Mouse (Mus musculus): ENCODE measurements around the gene Snx21. TPM values are rescaled to one million over a fixed set of nuclear protein-coding genes. Genes with fewer than 3 reads are reported as not detected.

Snx21 gene
- polyA plus RNA-seq, 1 experiment: 29.5 TPM

- Histone ChIP-seq H3K79me2 (ENCODE audit: control insufficient read depth, insufficient read depth) (peaks cover 18% of the 10 kb centered on the region), H3ac (ENCODE audit: control insufficient read depth, insufficient read length) (no peak overlapping the region), H3K4me3 (no peak overlapping the region), H3K4me2 (ENCODE audit: low read depth) (no peak overlapping the region), H3K36me3 (ENCODE audit: control insufficient read depth, insufficient read depth) (peaks cover 5% of the 10 kb centered on the region), H3K27me3 (ENCODE audit: control insufficient read depth, insufficient read depth, insufficient read length) (no peaks in the 10 kb centered on the region)
- TF ChIP-seq SRF (IDR thresholded peaks at IDR 0.05; ENCODE audit: control insufficient read depth, insufficient read length, low read depth): no peak
- TF ChIP-seq POLR2AphosphoS2 (IDR thresholded peaks at IDR 0.05; ENCODE audit: insufficient read length, low read depth): no peak
- TF ChIP-seq CEBPB (IDR thresholded peaks at IDR 0.05; ENCODE audit: insufficient read depth, poor library complexity, severe bottlenecking): no peak
- TF ChIP-seq MYOG (IDR thresholded peaks at IDR 0.05; ENCODE audit: control insufficient read depth in 1 of 3, insufficient read depth in 1 of 3, insufficient read length in 2 of 3, low read depth in 2 of 3): no peak
- TF ChIP-seq USF1 (IDR thresholded peaks at IDR 0.05; ENCODE audit: low read depth): no peak
- TF ChIP-seq TCF12 (IDR thresholded peaks at IDR 0.05; ENCODE audit: insufficient read depth, poor library complexity, severe bottlenecking): no peak
- TF ChIP-seq REST (IDR thresholded peaks at IDR 0.05; ENCODE audit: insufficient read depth, insufficient read length): no peak
- no peak for TF ChIP-seq MAX (IDR thresholded peaks at IDR 0.05; ENCODE audit: low read depth)
- no peak for TF ChIP-seq MYOD1 (IDR thresholded peaks at IDR 0.05; ENCODE audit: control insufficient read depth in 1 of 3, insufficient read length in 2 of 3, low read depth in 2 of 3)
- TF ChIP-seq TCF3 (IDR thresholded peaks at IDR 0.05; ENCODE audit: insufficient read length, low read depth): no peak
- no peak for TF ChIP-seq E2F4 (IDR thresholded peaks at IDR 0.05; ENCODE audit: insufficient read depth)
- no peak for TF ChIP-seq POLR2A (IDR thresholded peaks at IDR 0.05; ENCODE audit: insufficient read length, low read depth)
These were observed 21.0 kb downstream of the Snx21 start for GRCm38 (mm10) chr2:164806614-164807013.

- Histone ChIP-seq H3K4me2 (ENCODE audit: low read depth) (no peak overlapping the region), H3K27me3 (ENCODE audit: control insufficient read depth, insufficient read depth, insufficient read length) (no peaks in the 10 kb centered on the region), H3K79me2 (ENCODE audit: control insufficient read depth, insufficient read depth) (no peaks in the 10 kb centered on the region), H3K36me3 (ENCODE audit: control insufficient read depth, insufficient read depth) (no peaks in the 10 kb centered on the region), H3K4me3 (no peak overlapping the region), H3ac (ENCODE audit: control insufficient read depth, insufficient read length) (no peak overlapping the region)
- TF ChIP-seq REST (IDR thresholded peaks at IDR 0.05; ENCODE audit: insufficient read depth, insufficient read length) (no peak), CEBPB (IDR thresholded peaks at IDR 0.05; ENCODE audit: insufficient read depth, poor library complexity, severe bottlenecking) (no peak), MYOD1 (IDR thresholded peaks at IDR 0.05; ENCODE audit: control insufficient read depth in 1 of 3, insufficient read length in 2 of 3, low read depth in 2 of 3) (no peak), POLR2AphosphoS2 (IDR thresholded peaks at IDR 0.05; ENCODE audit: insufficient read length, low read depth) (no peak), MYOG (IDR thresholded peaks at IDR 0.05; ENCODE audit: control insufficient read depth in 1 of 3, insufficient read depth in 1 of 3, insufficient read length in 2 of 3, low read depth in 2 of 3) (no peak), USF1 (IDR thresholded peaks at IDR 0.05; ENCODE audit: low read depth) (no peak), POLR2A (IDR thresholded peaks at IDR 0.05; ENCODE audit: insufficient read length, low read depth) (no peak), TCF3 (IDR thresholded peaks at IDR 0.05; ENCODE audit: insufficient read length, low read depth) (no peak), SRF (IDR thresholded peaks at IDR 0.05; ENCODE audit: control insufficient read depth, insufficient read length, low read depth) (no peak)
These were observed 27.9 kb downstream of the Snx21 start for GRCm38 (mm10) chr2:164813557-164813956.

- H3K79me2 ChIP-seq (ENCODE audit: control insufficient read depth, insufficient read depth): no peaks in the 10 kb centered on the region
- TF ChIP-seq MYOD1 (IDR thresholded peaks at IDR 0.05; ENCODE audit: control insufficient read depth in 1 of 3, insufficient read length in 2 of 3, low read depth in 2 of 3) (no peak), MAX (IDR thresholded peaks at IDR 0.05; ENCODE audit: low read depth) (no peak), TCF12 (IDR thresholded peaks at IDR 0.05; ENCODE audit: insufficient read depth, poor library complexity, severe bottlenecking) (no peak), REST (IDR thresholded peaks at IDR 0.05; ENCODE audit: insufficient read depth, insufficient read length) (no peak), POLR2AphosphoS2 (IDR thresholded peaks at IDR 0.05; ENCODE audit: insufficient read length, low read depth) (no peak)
These were observed 29.7 kb downstream of the Snx21 start for GRCm38 (mm10) chr2:164815348-164815747.

GRCm38 (mm10) chr2:164815821-164816220 is 30.2 kb downstream of the Snx21 start:
- Histone ChIP-seq H3K36me3 (ENCODE audit: control insufficient read depth, insufficient read depth) (no peaks in the 10 kb centered on the region), H3K79me2 (ENCODE audit: control insufficient read depth, insufficient read depth) (no peaks in the 10 kb centered on the region), H3K4me2 (ENCODE audit: low read depth) (no peak overlapping the region), H3K27me3 (ENCODE audit: control insufficient read depth, insufficient read depth, insufficient read length) (no peaks in the 10 kb centered on the region), H3K4me3 (no peak overlapping the region), H3ac (ENCODE audit: control insufficient read depth, insufficient read length) (no peak overlapping the region)
- no peak for TF ChIP-seq TCF3 (IDR thresholded peaks at IDR 0.05; ENCODE audit: insufficient read length, low read depth)

More at GRCm38 (mm10) chr2:164815348-164815747, 29.7 kb downstream of the Snx21 start:
- no peaks in the 10 kb centered on the region for H3K36me3 ChIP-seq (ENCODE audit: control insufficient read depth, insufficient read depth)
- no peak overlapping the region for H3K4me2 ChIP-seq (ENCODE audit: low read depth)
- H3ac ChIP-seq (ENCODE audit: control insufficient read depth, insufficient read length): no peak overlapping the region
- no peak overlapping the region for H3K4me3 ChIP-seq
- no peaks in the 10 kb centered on the region for H3K27me3 ChIP-seq (ENCODE audit: control insufficient read depth, insufficient read depth, insufficient read length)

- no peak for TF ChIP-seq SRF (IDR thresholded peaks at IDR 0.05; ENCODE audit: control insufficient read depth, insufficient read length, low read depth)
- TF ChIP-seq USF1 (IDR thresholded peaks at IDR 0.05; ENCODE audit: low read depth): no peak
- TF ChIP-seq POLR2A (IDR thresholded peaks at IDR 0.05; ENCODE audit: insufficient read length, low read depth): no peak
- no peak for TF ChIP-seq POLR2AphosphoS2 (IDR thresholded peaks at IDR 0.05; ENCODE audit: insufficient read length, low read depth)
- TF ChIP-seq REST (IDR thresholded peaks at IDR 0.05; ENCODE audit: insufficient read depth, insufficient read length): no peak
- no peak for TF ChIP-seq TCF3 (IDR thresholded peaks at IDR 0.05; ENCODE audit: insufficient read length, low read depth)
- Histone ChIP-seq H3K4me3 (no peak overlapping the region), H3ac (ENCODE audit: control insufficient read depth, insufficient read length) (no peak overlapping the region)
These were observed 31.6 kb downstream of the Snx21 start for GRCm38 (mm10) chr2:164817206-164817605.

More at GRCm38 (mm10) chr2:164817206-164817605, 31.6 kb downstream of the Snx21 start:
- Histone ChIP-seq H3K79me2 (ENCODE audit: control insufficient read depth, insufficient read depth) (no peaks in the 10 kb centered on the region), H3K4me2 (ENCODE audit: low read depth) (no peak overlapping the region), H3K36me3 (ENCODE audit: control insufficient read depth, insufficient read depth) (no peaks in the 10 kb centered on the region), H3K27me3 (ENCODE audit: control insufficient read depth, insufficient read depth, insufficient read length) (no peaks in the 10 kb centered on the region)

Measured in myocyte (in vitro differentiated cells).